Mouse (Mus musculus) right cerebral cortex, postnatal 10 days (tissue): ENCODE data around the gene Eps8l2.
"Not testable (repeated sequence)": the region's sequence is repeated elsewhere in the genome, so short reads cannot be mapped to it uniquely, and the experiment has no call there.

Experiments
- DNase-seq, 2 experiments: peaks; one replicate each; pipeline ENCODE4 v3.0.0; 2021; ENCODE audit warnings: low spot score in 2 of 2

Eps8l2 gene

DNA sequence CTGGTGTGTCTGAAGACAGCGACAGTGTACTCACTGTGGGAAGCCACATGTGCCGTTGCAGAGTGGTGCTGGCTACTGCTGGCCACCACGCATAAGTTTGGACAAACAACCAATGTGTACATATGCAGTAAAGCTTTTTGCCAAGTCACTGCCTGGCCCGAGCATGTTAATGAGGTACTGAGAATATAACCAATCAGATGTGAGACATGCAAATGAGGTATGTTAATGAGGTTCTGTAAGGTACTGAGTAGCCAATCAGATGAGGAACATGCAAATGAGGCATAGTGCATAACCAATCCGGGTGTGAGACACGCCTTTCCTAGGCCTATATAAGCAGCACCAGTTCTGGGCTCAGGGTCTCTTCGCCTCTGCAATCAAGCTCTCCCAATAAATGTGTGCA, 69.0 kb downstream of the Eps8l2 start:
- DNase-seq: not testable (repeated sequence)

DNA sequence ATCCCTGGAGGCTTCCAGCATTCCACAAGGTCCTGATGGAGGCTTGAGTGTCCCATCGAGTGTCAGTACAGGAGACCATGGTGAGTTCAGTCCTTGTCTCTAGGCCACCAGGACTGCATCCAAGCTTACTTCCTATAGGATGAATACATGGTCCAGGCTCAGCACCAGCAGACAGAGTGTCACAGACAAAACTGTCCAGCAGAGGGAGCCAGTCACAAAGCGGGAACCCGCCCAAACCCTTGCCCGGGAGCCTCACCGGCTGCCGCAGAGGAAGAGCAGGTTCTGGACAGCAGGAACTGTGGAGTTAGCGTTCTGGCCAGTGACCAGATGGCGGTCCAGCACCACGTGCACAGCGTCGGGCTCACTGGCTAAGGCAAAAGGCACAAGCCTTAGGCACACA, 70.2 kb downstream of the Eps8l2 start:
- DNase-seq: peak; percentile 83 to 91

DNA sequence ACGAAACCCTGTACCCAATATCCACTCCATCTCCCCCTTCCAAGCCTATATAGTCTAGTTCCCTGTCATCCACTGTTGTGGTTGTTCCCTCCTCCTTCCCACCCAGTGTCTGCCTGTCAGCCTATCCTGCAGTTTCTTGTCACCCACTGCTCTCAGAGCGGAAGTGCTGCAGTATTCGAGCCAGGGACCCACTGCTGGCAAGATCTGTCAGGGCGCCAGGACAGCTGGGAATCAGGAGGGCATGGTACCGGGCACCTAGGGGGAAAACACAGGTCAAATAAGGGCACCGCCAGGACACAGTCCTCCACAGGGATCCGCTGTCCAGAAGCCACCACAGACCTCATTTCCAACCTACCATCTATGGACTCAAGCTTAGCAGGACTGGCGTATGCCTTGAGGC, 72.0 kb downstream of the Eps8l2 start:
- no peak for DNase-seq

DNA sequence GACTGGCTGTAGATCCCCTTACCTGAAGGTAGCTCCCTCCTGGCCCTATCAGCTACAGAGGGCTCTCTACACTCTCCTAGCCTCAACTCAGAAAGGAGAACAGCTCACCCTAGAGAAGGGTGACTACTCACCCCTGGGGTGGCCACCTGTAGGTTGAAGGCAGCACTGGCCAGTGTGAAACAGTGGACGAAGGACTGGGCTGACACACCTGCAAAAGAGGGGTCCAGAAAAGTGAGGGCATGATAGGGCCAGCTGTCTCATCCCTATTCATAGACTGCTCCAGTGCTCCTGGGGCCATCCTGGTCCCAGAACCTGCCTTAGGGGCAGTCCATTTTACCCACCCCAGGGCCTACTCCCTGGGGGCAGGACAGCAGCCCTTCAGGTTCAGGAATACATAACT, 73.0 kb downstream of the Eps8l2 start:
- no peak for DNase-seq
